ENCODE assay signal across 1 mouse cellular context in the genomic region with DNA sequence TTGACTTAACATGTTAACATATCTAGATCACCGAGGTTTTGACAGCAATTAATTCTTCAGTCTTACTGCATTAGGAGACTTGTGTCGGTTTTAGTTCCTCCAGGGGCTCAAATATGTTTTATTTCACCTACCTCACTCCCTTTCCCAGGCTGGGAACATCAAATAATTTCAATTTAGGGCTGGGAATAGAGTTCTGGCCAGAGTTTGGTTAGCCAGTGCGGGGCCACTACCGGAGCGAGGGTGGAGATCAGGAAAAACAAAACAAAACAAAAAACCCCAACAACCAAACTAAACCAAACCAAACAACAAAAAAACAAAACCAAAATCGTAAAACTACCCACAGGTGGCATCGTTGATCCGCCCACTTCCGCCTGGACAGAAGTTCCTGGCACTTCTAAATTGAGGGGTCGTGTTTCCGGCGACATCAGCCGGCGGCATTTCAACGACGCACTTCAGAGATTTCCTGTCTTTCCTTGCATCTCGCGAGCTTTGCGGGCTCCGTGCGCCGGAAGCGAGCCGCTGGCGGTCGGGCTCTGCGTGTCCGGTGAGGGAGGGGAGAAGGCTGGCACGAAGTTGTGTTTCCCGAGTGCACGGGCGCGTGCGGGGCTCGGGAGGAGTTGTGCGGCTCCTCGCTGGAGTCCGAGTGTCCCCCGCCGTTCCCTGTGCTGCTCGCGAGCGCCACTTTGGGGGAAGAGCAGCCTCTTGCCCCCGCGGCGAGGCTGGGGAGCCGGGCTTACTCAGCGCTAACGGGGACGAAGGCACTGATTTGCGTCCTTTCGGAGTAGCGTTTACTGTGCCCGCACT.
TF ChIP-seq lines count a peak whose summit lies in the region.

A gene (plus strand): TSS at position 437 of the 804 bp plus-strand sequence.

TF ChIP-seq in MEL, 35 proteins besides CTCF, POLR2A, EP300 and RAD21 (continued from another document):
- TF ChIP-seq GATA1 (IDR thresholded peaks at IDR 0.05; ENCODE audit: low read depth, low read length) (peak; percentile 15; the same call in 1 of the 2 replicates), MYB (IDR thresholded peaks at IDR 0.05; ENCODE audit: low read depth, low read length) (no peak), MEF2A (IDR thresholded peaks at IDR 0.05; ENCODE audit: extremely low read depth, insufficient replicate concordance, low read depth, low read length, poor library complexity, severe bottlenecking) (no peak), CHD1 (IDR thresholded peaks at IDR 0.05; ENCODE audit: low read depth, low read length) (no peak), MAX (IDR thresholded peaks at IDR 0.05; ENCODE audit: low read length) (peak; percentile 42; the same call in 1 of the 2 replicates), TCF12 (IDR thresholded peaks at IDR 0.05; ENCODE audit: low read depth, low read length) (peak; percentile 71), NELFE (IDR thresholded peaks at IDR 0.05; ENCODE audit: low read depth, low read length) (peak; percentile 94), ELF1 (IDR thresholded peaks at IDR 0.05; ENCODE audit: low read depth, low read length) (peak; percentile 92), MXI1 (IDR thresholded peaks at IDR 0.05; ENCODE audit: low read depth, low read length) (peak; percentile 74), MAFK (IDR thresholded peaks at IDR 0.05; ENCODE audit: borderline replicate concordance, low read depth, low read length) (no peak), POLR2AphosphoS2 (IDR thresholded peaks at IDR 0.05; ENCODE audit: low read length) (peak; percentile 88), BHLHE40 (IDR thresholded peaks at IDR 0.05; ENCODE audit: borderline replicate concordance, low read depth, low read length) (no peak), ETS1 (IDR thresholded peaks at IDR 0.05; ENCODE audit: low read depth, low read length) (peak; percentile 68)
